Mouse (Mus musculus) embryonic facial prominence, embryonic 14.5 days (tissue): ENCODE data around the gene 4930430F08Rik. TPM values are rescaled to one million over a fixed set of nuclear protein-coding genes. Genes with fewer than 3 reads are reported as not detected.

Source experiments
- ATAC-seq: fragments of 200-750 bp; cut with Nextera tagmentation; 2 replicates; pipeline ENCODE4 v1.8.0; 2017; ENCODE audit warnings: low read depth, moderate number of reproducible peaks, moderate TSS enrichment
- DNase-seq: peaks from one replicate; pipeline ENCODE4 v3.0.0-alpha.2; 2015; ENCODE audit warnings: low spot score
- H3K27ac ChIP-seq: fragments of 300-500 bp; sonication (generic); replicated peaks from 2 replicates; pipeline ENCODE4 v1.5.1; 2014; ENCODE audit warnings: low read depth, mild to moderate bottlenecking, low read length, moderate library complexity
- H3K27me3 ChIP-seq: fragments of 300-500 bp; sonication (generic); replicated peaks from 2 replicates; pipeline ENCODE4 v1.6.1; 2014; ENCODE audit warnings: low read length; ENCODE audit not compliant: control insufficient read depth, insufficient read depth
- H3K36me3 ChIP-seq: fragments of 300-500 bp; sonication (generic); 2 replicates; pipeline ENCODE4 v1.6.1; 2014; ENCODE audit warnings: low read length, mixed read lengths; ENCODE audit not compliant: control insufficient read depth, insufficient read depth
- H3K4me1 ChIP-seq: fragments of 300-500 bp; sonication (generic); 2 replicates; pipeline ENCODE4 v1.6.1; 2014; ENCODE audit warnings: antibody characterized with exemption, low read length; ENCODE audit not compliant: control insufficient read depth, insufficient read depth
- H3K4me2 ChIP-seq: fragments of 300-500 bp; sonication (generic); 2 replicates; pipeline ENCODE4 v1.6.1; 2014; ENCODE audit warnings: low read depth, mild to moderate bottlenecking, low read length, moderate library complexity, mixed read lengths
- H3K4me3 ChIP-seq: fragments of 300-500 bp; sonication (generic); 2 replicates; pipeline ENCODE4 v1.5.1; 2014; ENCODE audit warnings: low read depth, mild to moderate bottlenecking, low read length
- H3K9ac ChIP-seq: fragments of 300-500 bp; sonication (generic); 2 replicates; pipeline ENCODE4 v1.6.1; 2014; ENCODE audit warnings: low read depth, mild to moderate bottlenecking, low read length, moderate library complexity, mixed read lengths
- H3K9me3 ChIP-seq: fragments of 300-500 bp; sonication (generic); 2 replicates; pipeline ENCODE4 v1.6.1; 2016; ENCODE audit warnings: low read length; ENCODE audit not compliant: control insufficient read depth
- WGBS: fragments of 180-500 bp; shearing (Covaris S2); extraction: QIAGEN DNeasy Blood & Tissue Kit; methylation state at CpG from one replicate; pipeline ENCODE4 v1.1.7; 2014; 5-methylcytosine and 5-hydroxymethylcytosine counted together
- polyA plus RNA-seq: library from polyadenylated mRNA; unstranded; fragments of >200 nt; fragmentation: Nextera tagmentation; extraction: Ambion mirVana; gene quantifications from 2 replicates; pipeline ENCODE4 v1.2.1, GENCODE M21; 2014

The 4930430F08Rik gene
- 10.2 and 10.9 TPM in 2 replicates for polyA plus RNA-seq

DNA sequence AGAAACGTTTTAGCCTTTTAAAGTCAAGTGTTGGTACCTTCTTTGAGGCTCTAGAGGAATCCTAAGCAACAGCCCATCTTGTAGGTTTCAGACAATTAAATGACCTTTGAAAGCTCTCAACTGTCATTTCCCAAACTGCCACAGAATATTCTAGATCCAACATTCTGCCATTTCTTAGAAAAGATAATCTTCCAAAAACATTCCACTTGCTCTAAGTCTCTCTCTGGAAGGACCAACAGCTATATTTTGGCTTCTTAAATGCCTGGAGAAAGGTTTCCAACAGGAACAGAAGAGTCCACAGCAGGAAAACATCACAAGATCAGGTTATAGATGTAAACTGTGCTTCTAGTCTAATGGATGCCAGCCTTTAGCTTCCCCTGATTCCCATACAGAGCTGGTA, at the start of gene 4930430F08Rik, which contains the start of gene 1700017N19Rik:
4930430F08Rik (minus strand) TSS at position 101 of the 400 bp plus-strand sequence.
1700017N19Rik (plus strand) TSS at position 162 of the 400 bp plus-strand sequence.
- no peaks in the 10 kb centered on the region for H3K36me3 ChIP-seq
- H3K9ac ChIP-seq = peak within 1 kb of the TSS; percentile 69
- no peaks in the 10 kb centered on the region for H3K27me3 ChIP-seq
- H3K27ac ChIP-seq = no peak within 1 kb of the TSS
- DNase-seq (no peak), ATAC-seq (no peak)
- WGBS = 71% methylated on average over 1 of the region's 1 CpGs
- H3K9me3 ChIP-seq = no peaks in the 10 kb centered on the region
- H3K4me3 ChIP-seq = peak within 1 kb of the TSS; percentile 61
- H3K4me2 ChIP-seq = peak within 1 kb of the TSS; percentile 77
- peaks cover 6% of the 10 kb centered on the region; the same call in 1 of the 2 replicates for H3K4me1 ChIP-seq

DNA sequence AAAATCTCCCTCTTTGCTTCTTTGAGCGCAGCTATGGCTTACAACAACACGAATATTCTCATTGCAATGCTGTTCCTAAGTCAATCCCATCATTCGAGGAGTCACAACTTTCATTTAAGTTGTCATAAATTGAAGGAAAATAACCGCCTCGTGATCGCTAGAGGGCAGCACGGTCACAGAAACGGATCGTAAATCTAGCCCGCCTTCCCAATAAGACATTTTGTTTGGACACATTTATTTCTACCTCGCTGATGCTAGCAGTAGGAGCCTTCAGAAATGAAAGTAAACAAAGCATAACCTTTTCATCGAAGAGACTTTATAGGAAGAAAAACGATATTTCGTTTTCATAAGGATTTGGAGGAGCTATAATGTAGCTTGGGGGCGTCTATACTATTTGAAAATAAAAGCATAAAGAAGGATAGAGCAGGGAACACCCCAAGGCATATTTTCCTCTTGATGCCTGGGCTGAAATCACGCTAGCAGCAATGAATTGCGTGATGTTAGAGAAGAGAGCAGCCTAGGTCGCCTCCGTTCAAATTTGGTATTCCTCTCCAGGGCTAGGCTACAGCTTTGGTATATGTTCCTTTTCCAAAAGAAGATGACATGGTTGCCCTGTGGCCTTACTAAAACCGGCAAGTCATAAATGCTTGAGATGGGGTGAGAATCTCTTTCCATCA, 39.7 kb upstream of the 4930430F08Rik start:
- Histone ChIP-seq H3K4me1 (no peaks in the 10 kb centered on the region), H3K9me3 (no peaks in the 10 kb centered on the region), H3K36me3 (no peaks in the 10 kb centered on the region), H3K4me2 (peak overlapping the region; percentile 30), H3K27ac (no peak overlapping the region), H3K4me3 (peak overlapping the region; percentile 23), H3K27me3 (no peaks in the 10 kb centered on the region), H3K9ac (peak overlapping the region; percentile 49; the same call in 1 of the 2 replicates)
- WGBS = 20% methylated on average over 20 of the region's 20 CpGs
- ATAC-seq (no peak), DNase-seq (peak; percentile 83)

- H3K36me3 ChIP-seq = no peaks in the 10 kb centered on the region
- H3K4me3 ChIP-seq = no peak overlapping the region
- DNase-seq (no peak), ATAC-seq (no peak)
- H3K27ac ChIP-seq = no peak overlapping the region
- H3K27me3 ChIP-seq = no peaks in the 10 kb centered on the region
- H3K9ac ChIP-seq = no peak overlapping the region
- WGBS = 58% methylated on average over 3 of the region's 3 CpGs
- H3K4me2 ChIP-seq = no peak overlapping the region
- H3K9me3 ChIP-seq = no peaks in the 10 kb centered on the region
- no peaks in the 10 kb centered on the region for H3K4me1 ChIP-seq
Observed at GRCm38 (mm10) chr10:100622494-100622893, 32.3 kb upstream of the 4930430F08Rik start.

- H3K27ac ChIP-seq = no peak overlapping the region
- no peak for ATAC-seq
- H3K4me1 ChIP-seq = no peaks in the 10 kb centered on the region
- H3K4me3 ChIP-seq = no peak overlapping the region
- no peaks in the 10 kb centered on the region for H3K27me3 ChIP-seq
- no peaks in the 10 kb centered on the region for H3K9me3 ChIP-seq
- no peak for DNase-seq
- no peak overlapping the region for H3K9ac ChIP-seq
- no peaks in the 10 kb centered on the region for H3K36me3 ChIP-seq
- H3K4me2 ChIP-seq = no peak overlapping the region
- WGBS = 92% methylated on average over 12 of the region's 12 CpGs
Observed at GRCm38 (mm10) chr10:100620040-100620439, 29.8 kb upstream of the 4930430F08Rik start.

DNA sequence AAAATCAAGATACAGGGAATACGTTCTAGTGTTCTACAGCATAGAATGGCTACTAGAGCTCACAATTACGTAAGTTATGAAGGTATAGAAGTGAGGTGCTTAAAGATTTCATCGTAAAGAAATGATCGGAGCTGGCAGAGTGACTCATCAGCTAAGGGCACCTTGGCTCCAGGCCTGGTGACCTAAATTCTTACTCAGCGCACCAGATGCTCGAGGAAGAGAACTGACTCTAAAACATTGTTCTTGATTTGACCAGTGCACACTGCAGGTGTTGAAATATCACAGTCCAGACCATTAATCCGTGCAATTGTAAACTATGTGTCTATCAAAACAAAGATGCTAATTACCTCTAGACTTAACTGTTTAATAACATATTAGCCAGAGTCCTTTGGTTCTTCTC, 29.3 kb upstream of the 4930430F08Rik start:
- no peaks in the 10 kb centered on the region for H3K27me3 ChIP-seq
- no peaks in the 10 kb centered on the region for H3K9me3 ChIP-seq
- WGBS = 88% methylated on average over 7 of the region's 7 CpGs
- no peak overlapping the region for H3K4me3 ChIP-seq
- H3K27ac ChIP-seq = no peak overlapping the region
- DNase-seq (no peak), ATAC-seq (no peak)
- no peaks in the 10 kb centered on the region for H3K4me1 ChIP-seq
- no peaks in the 10 kb centered on the region for H3K36me3 ChIP-seq
- H3K9ac ChIP-seq = no peak overlapping the region
- no peak overlapping the region for H3K4me2 ChIP-seq

GRCm38 (mm10) chr10:100617233-100617903, 27.1 kb upstream of the 4930430F08Rik start:
- 61% methylated on average over 6 of the region's 6 CpGs for WGBS
- H3K36me3 ChIP-seq = no peaks in the 10 kb centered on the region
- no peaks in the 10 kb centered on the region for H3K9me3 ChIP-seq
- H3K9ac ChIP-seq = no peak overlapping the region
- no peaks in the 10 kb centered on the region for H3K4me1 ChIP-seq
- no peak overlapping the region for H3K27ac ChIP-seq
- no peak overlapping the region for H3K4me3 ChIP-seq
- ATAC-seq = no peak
- H3K4me2 ChIP-seq = no peak overlapping the region
- peak; percentile 9 for DNase-seq
- H3K27me3 ChIP-seq = no peaks in the 10 kb centered on the region

GRCm38 (mm10) chr10:100604254-100604653, 14.0 kb upstream of the 4930430F08Rik start:
- Histone ChIP-seq H3K9ac (no peak overlapping the region), H3K9me3 (no peaks in the 10 kb centered on the region), H3K27ac (no peak overlapping the region), H3K4me3 (no peak overlapping the region), H3K27me3 (no peaks in the 10 kb centered on the region), H3K4me2 (no peak overlapping the region), H3K4me1 (no peaks in the 10 kb centered on the region), H3K36me3 (no peaks in the 10 kb centered on the region)
- 56% methylated on average over 2 of the region's 2 CpGs for WGBS
- ATAC-seq (no peak), DNase-seq (no peak)

GRCm38 (mm10) chr10:100603511-100603910, 13.3 kb upstream of the 4930430F08Rik start:
- WGBS = 80% methylated on average over 9 of the region's 9 CpGs
- Histone ChIP-seq H3K4me2 (no peak overlapping the region), H3K9ac (no peak overlapping the region), H3K4me3 (no peak overlapping the region), H3K4me1 (no peaks in the 10 kb centered on the region), H3K9me3 (no peaks in the 10 kb centered on the region), H3K27me3 (no peaks in the 10 kb centered on the region), H3K36me3 (no peaks in the 10 kb centered on the region), H3K27ac (no peak overlapping the region)
- DNase-seq (no peak), ATAC-seq (no peak)
